Mouse (Mus musculus): ENCODE measurements around the gene Slc35d2.

Slc35d2 gene

DNA sequence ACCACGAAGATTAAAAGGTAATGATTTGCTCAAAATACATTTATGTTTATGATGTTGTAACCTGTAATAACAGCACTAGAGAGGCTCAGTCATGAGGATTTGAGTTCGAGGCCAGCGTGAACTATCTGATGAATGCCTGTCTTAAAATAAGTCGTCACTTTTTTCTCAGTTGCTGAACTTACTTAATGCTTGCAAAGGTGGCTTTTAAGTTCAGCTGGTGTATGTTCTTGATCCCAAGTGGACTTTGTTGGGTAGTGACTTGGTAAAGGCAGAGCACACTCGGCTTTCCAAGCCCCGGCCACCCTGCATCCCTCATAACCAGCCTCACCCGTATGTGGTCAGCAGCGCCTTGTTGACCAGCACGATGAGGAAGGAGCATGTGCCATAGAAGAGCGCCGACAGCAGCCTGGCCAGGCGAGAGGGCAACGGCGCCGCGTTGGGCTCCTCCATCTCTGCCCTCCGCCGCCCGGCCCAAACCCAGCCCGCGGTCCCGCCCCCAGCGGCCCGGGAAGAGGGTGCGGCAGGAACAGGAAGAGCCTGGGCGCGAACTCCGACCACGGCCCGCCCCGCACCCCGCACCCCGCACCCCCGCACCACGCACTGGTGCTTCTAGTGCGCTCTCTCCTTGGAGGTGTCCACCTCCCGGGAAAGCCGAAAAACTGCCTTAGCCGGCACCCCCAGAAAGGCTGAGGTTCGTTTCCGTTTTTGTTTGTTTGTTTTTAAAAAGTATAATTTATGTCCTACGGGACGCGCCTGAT, at the start of gene Slc35d2:
Slc35d2 (minus strand) TSS at position 511 of the 758 bp plus-strand sequence.
- DNase-seq (ENCODE audit: low spot score in 2 of 2): no peak

- DNase-seq (ENCODE audit: low spot score in 2 of 2): no peak
Measured at GRCm38 (mm10) chr13:64178000-64178399, 48.8 kb upstream of the Slc35d2 start.

- DNase-seq (ENCODE audit: low spot score in 2 of 2): no peak
Measured at GRCm38 (mm10) chr13:64169746-64170145, 40.6 kb upstream of the Slc35d2 start.

GRCm38 (mm10) chr13:64163147-64163715, 34.1 kb upstream of the Slc35d2 start:
- no peak for DNase-seq (ENCODE audit: low spot score in 2 of 2)

- no peak for DNase-seq (ENCODE audit: low spot score in 2 of 2)
Measured at GRCm38 (mm10) chr13:64162626-64163025, 33.5 kb upstream of the Slc35d2 start.

DNA sequence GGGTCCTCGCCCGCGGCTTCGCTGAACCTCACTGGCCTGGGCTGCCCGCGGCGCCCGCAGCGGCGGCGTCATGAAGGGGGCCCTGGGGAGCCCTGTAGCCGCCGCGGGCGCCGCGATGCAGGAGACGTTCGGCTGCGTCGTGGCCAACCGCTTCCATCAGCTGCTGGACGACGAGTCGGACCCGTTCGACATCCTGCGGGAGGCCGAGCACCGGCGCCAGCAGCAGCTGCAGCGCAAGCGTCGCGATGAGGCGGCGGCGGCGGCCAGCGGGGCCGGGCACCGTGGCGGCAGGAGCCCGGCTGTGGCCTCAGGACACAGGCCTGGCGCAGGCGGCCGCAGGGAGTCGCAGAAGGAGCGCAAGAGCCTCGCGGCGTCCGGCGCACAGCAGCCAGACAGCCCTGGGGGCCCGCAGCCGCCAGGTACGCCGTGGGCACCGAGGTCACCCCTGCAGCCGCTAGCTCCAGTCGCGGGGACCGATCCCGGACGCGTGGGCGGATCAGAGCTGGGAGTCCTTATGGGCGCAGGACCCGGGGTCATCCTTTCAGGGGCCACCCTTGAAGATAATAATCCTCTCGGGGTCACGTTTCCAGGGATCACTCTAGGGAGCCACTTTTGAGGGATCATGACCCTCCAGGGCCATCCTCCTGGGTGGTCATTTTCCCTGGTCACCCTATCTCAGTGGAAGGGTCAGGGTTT, 32.9 kb upstream of the Slc35d2 start:
- peak; percentile 33 to 42 for DNase-seq (ENCODE audit: low spot score in 2 of 2)

- peak; percentile 91 to 96 for DNase-seq (ENCODE audit: low spot score in 2 of 2)
Measured at GRCm38 (mm10) chr13:64161548-64161915, 32.4 kb upstream of the Slc35d2 start, which contains the start of gene Habp4. TSS of gene Habp4 (plus strand) at chr13:64161824.

- DNase-seq (ENCODE audit: low spot score in 2 of 2): no peak
Measured at GRCm38 (mm10) chr13:64156966-64157365, 27.8 kb upstream of the Slc35d2 start.

GRCm38 (mm10) chr13:64155171-64155571, 26.0 kb upstream of the Slc35d2 start:
- no peak for DNase-seq (ENCODE audit: low spot score in 2 of 2)

- no peak for DNase-seq (ENCODE audit: low spot score in 2 of 2)
Measured at GRCm38 (mm10) chr13:64154651-64155050, 25.5 kb upstream of the Slc35d2 start.

DNA sequence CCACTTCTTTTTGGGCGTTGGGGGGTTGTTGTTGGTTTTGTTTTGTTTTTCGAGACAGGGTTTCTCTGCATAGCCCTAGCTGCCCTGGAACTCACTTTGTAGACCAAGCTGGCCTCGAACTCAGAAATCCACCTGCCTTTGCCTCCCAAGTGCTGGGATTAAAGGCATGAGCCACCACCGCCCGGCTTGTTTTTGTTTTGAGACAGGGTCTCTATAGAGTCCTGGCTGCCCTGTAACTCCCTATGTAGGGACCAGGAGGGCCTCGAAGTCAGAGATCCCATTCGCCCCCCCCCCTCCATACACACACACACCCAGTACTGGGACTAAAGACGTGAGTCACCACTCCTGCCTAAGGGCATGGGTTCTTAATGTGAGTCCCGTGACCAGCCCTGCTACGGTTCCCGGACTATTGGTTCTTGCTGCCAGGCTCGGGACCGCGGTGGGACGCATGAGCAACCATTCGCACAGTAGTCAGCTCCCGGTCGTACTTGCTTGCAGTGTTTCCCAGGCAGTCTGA, 24.6 kb upstream of the Slc35d2 start:
- no peak for DNase-seq (ENCODE audit: low spot score in 2 of 2)

DNA sequence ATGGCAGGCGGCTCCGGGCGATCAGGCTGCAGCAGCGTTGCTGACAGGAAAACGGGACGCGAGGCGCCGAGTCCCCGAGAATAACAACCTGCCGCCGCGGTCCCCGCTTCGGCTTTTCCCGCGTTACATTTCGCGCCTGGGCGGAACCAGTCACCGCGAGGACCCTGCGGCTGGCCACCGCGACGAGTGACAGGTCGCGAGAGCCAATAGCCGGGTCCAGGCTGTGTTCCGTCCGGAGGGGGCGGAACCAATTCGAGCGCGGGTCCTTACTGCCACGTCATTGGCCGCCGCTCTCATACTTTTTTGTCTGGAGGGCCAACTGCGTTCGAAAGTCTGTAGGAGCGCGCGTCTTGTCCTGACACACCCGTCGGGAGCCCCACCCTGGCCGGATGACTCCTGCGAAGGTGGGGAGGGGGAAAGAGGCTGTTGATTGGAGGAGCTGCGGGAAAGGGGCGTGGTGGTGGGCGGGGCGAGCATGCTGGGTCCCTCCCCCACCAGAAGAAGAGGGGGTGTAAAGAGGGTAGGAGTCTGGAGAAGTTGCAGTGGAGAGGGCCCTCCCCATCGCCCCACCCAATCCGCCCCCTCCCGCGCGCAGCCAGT, 24.0 kb upstream of the Slc35d2 start, which contains the start of gene Zfp367:
Zfp367 (minus strand) TSS at position 120 of the 600 bp plus-strand sequence.
- peak; percentile 88 to 94 for DNase-seq (ENCODE audit: low spot score in 2 of 2)

DNA sequence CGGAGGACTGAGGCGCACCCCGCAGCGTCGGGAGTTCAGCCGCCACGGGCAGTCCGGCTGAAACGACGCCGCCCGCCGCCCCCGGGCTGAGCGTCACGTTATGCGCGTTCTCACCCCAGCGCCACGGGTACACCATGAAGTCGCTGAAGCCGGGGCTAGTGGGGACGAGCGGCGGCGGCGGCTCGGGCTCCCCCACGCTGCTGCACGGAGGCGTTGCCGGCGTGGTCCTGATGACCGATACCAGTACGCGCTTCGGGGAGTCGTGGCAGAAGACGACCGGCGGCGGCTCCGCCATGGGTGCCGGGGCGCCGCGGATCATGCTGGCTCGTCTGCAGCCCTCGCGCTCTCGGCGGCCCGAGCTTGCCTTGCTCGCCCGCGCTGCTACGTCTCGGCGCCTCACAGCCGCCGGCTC, 23.5 kb upstream of the Slc35d2 start:
- DNase-seq (ENCODE audit: low spot score in 2 of 2): peak; percentile 29 to 36

DNA sequence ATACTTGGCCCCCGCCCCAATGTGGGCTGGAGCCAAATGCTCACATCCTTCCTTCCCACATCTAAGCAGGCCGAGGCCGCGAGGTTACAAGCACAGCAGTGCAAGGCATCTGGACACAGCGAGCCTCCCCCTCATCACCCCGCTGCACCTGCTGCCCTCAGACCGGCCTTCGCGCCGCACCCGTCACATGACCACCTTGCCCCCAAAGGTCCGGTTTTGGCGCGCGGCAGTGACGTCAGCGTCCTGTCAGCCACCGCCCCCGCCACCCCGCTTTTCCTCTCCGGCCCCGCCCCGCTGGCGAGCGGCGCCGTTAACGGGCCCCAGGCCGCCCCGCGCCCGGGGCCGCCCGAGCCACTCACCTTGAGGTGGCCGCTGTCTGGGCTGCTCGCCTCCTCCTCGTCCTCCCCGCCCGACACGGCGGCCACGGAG, 23.1 kb upstream of the Slc35d2 start:
- DNase-seq (ENCODE audit: low spot score in 2 of 2): peak; percentile 68 to 69

- DNase-seq (ENCODE audit: low spot score in 2 of 2): no peak
Measured at GRCm38 (mm10) chr13:64150121-64150520, 21.0 kb upstream of the Slc35d2 start.

GRCm38 (mm10) chr13:64129616-64130375, 628 bp upstream of the Slc35d2 start:
- no peak for DNase-seq (ENCODE audit: low spot score in 2 of 2)

- DNase-seq (ENCODE audit: low spot score in 2 of 2): no peak
Measured at GRCm38 (mm10) chr13:64126316-64126715, 2.9 kb downstream of the Slc35d2 start.

DNA sequence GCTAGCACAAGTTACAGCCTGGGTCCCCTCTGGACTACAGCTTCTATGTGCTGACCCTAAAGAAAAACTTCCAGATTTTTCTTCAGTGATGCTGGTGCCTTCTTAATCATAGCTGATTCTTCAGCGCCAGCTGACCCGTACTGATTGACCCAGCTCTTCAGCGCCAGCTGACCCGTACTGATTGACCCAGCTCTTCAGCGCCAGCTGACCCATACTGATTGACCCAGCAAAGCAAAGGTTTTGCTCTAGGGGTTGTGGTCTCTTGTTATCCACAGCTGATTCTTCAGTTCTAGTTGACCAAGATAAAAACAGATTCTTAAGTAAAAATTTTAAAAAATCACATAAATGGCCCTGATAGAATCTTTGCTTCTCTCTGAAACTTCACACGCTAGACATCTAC, 4.3 kb downstream of the Slc35d2 start:
- DNase-seq (ENCODE audit: low spot score in 2 of 2): no peak

DNA sequence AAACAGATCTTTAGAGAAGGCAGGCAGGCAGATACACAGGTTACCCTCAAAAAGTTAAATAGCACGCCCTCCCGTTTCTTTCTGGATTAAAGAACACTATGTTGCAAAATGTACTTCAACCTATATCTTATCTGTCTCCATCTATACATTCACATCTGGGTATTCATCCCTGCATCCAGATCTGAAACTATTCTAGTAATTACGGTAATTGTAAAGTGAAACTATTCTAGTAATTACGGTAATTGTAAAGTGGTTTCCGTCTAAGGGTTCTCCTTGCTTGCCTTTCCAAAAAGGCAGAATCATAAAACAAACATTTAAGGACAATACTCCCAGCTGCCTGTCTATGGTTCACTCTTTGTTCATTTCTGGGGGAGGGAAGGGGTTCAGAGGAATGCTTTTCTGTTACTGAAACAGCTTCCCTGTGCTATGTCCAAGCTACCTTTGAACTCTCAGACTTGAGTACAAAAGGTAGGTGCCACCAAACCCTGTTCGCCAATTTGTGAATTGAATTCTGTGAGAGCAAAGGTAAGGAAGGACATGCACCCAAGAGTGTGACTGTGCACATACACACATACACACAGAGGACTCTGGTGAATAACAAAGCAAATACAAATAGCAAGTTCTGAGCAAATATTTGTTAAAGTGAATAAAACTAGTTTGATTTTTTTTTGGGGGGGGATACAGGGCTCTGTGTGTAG, 5.5 kb downstream of the Slc35d2 start:
- no peak for DNase-seq (ENCODE audit: low spot score in 2 of 2)

DNA sequence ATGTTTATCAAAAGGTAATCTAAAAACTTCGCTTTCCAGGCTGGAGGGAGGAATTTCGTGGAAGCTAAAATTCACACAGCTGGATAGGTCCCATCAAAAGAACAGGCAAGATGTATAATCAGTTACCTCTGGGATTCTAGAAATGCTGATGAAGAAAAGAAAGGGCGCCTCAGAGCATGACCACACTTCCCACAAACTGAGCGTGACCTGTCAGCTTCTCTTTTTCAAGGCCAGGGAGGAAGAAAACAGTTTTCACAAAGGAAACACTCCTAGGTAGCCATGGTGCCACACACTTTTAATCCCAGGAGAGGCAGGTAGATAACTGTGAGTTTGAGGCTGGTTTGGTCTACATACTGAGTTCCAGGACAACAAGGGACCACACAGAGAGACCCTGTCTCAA, 8.4 kb downstream of the Slc35d2 start:
- no peak for DNase-seq (ENCODE audit: low spot score in 2 of 2)

- DNase-seq (ENCODE audit: low spot score in 2 of 2): no peak
Measured at GRCm38 (mm10) chr13:64117442-64117841, 11.7 kb downstream of the Slc35d2 start.

Data from frontal cortex, postnatal 25 days (tissue).